Mouse (Mus musculus) hindbrain, embryonic 14.5 days (tissue): ENCODE measurements at regions not wholly inside any gene's neighbourhood (a gene's known extent, or its start where the extent isn't known, plus 50 kb on each side); places are given as distances from the start of the nearest gene placed in this dataset.

Experiments
- ATAC-seq: fragments of 200-750 bp; cut with Nextera tagmentation; 2 replicates; pipeline ENCODE4 v1.8.0; 2017; ENCODE audit warnings: moderate number of reproducible peaks, mild to moderate bottlenecking, moderate TSS enrichment, moderate library complexity; ENCODE audit not compliant: low FRiP score
- DNase-seq: peaks from one replicate; pipeline ENCODE4 v3.0.0-alpha.2; 2015; ENCODE audit warnings: low spot score
- H3K27ac ChIP-seq: fragments of 300-500 bp; sonication (generic); 2 replicates; pipeline ENCODE4 v1.5.1; 2014; ENCODE audit warnings: mild to moderate bottlenecking, moderate library complexity
- H3K27me3 ChIP-seq: fragments of 300-500 bp; sonication (generic); 2 replicates; pipeline ENCODE4 v1.6.1; 2014; ENCODE audit warnings: mild to moderate bottlenecking, low read length, mixed read lengths; ENCODE audit not compliant: control insufficient read depth, insufficient read depth
- H3K36me3 ChIP-seq: fragments of 300-500 bp; sonication (generic); replicated peaks from 2 replicates; pipeline ENCODE4 v1.6.1; 2014; ENCODE audit not compliant: control insufficient read depth, insufficient read depth
- H3K4me1 ChIP-seq: fragments of 300-500 bp; sonication (generic); replicated peaks from 2 replicates; pipeline ENCODE4 v1.6.1; 2014; ENCODE audit warnings: antibody characterized with exemption, low read length, mixed read lengths; ENCODE audit not compliant: control insufficient read depth, insufficient read depth
- H3K4me2 ChIP-seq: fragments of 300-500 bp; sonication (generic); replicated peaks from 2 replicates; pipeline ENCODE4 v1.6.1; 2014; ENCODE audit warnings: mild to moderate bottlenecking, moderate library complexity
- H3K4me3 ChIP-seq: fragments of 300-500 bp; sonication (generic); replicated peaks from 2 replicates; pipeline ENCODE4 v1.5.1; 2014; ENCODE audit warnings: mild to moderate bottlenecking, low read length
- H3K9ac ChIP-seq: fragments of 300-500 bp; sonication (generic); 2 replicates; pipeline ENCODE4 v1.6.1; 2014
- H3K9me3 ChIP-seq: fragments of 300-500 bp; sonication (generic); 2 replicates; pipeline ENCODE4 v1.6.1; 2016; ENCODE audit warnings: low read length; ENCODE audit not compliant: control insufficient read depth
- WGBS: fragments of 180-500 bp; shearing (Covaris S2); extraction: QIAGEN DNeasy Blood & Tissue Kit; methylation state at CpG from one replicate; pipeline ENCODE4 v1.1.7; 2014; 5-methylcytosine and 5-hydroxymethylcytosine counted together

DNA sequence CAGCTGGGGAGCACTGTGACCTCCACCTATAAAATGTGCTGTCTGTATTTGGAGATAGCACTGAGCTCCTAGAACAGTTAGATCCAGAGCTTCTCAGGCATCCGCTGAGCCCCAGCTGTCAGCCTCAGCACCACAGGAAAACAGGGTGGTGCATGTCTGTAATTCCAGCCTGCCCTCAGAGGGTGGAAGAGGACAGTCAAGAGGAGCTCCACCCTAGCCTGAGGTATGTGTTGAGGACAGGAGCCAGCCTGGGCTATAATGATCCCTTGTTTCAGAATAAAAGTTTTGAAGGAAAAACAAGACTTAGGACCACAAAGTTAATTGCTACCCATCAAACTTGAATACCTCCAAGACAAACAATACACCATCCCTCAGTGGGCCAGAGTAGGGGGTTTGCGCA is 139.8 kb upstream of the Gm765 start:
- 86% methylated on average over 2 of the region's 2 CpGs for WGBS
- DNase-seq (no peak), ATAC-seq (no peak)
- Histone ChIP-seq H3K9ac (no peak overlapping the region), H3K4me2 (no peak overlapping the region), H3K27me3 (no peaks in the 10 kb centered on the region), H3K4me1 (no peaks in the 10 kb centered on the region), H3K9me3 (no peaks in the 10 kb centered on the region), H3K27ac (no peak overlapping the region), H3K36me3 (no peaks in the 10 kb centered on the region), H3K4me3 (no peak overlapping the region)

DNA sequence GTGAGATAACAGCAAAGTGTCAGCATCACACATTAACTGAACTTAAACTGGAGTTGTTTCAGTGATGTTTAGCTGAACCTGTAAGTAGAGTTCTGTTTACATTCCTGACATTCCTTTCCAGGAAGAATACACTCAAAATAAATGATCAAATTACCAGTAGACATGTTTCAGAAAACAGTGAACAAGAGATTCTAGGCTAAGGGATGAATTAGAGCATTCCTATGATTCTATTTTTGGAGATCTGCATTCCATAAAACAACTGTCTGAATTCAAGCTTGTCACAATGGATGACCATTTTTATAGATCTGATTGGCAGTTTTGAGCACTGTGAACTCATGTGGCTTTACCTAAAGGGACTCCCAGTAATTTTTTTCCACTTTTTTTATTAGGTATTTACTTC is 125.0 kb upstream of the Gm765 start:
- Histone ChIP-seq H3K9ac (no peak overlapping the region), H3K4me1 (no peaks in the 10 kb centered on the region), H3K27me3 (no peaks in the 10 kb centered on the region), H3K9me3 (no peaks in the 10 kb centered on the region), H3K4me3 (no peak overlapping the region), H3K4me2 (no peak overlapping the region), H3K27ac (no peak overlapping the region), H3K36me3 (no peaks in the 10 kb centered on the region)
- DNase-seq (no peak), ATAC-seq (no peak)

DNA sequence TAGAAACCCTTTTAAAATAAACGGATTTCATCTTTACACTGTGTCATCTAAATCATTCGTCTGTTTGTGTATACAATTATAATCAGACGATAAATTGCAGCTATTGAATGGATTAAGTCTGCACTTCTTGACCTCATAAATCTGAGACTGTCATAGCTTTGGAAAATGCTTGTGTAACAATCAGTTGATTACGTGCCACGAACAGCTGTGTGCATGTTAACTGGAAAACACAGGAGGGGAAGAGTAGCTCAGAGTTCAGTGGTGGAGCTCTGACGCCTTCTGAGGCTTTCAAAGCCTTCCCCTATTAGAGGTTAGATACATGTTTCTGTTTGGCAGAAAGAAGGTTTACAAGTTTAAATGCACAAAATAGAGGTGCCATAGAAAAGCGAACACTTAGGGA is 109.7 kb upstream of the Gm765 start:
- DNase-seq, result peak; percentile 27
- Histone ChIP-seq H3K4me1 (no peaks in the 10 kb centered on the region), H3K4me3 (no peak overlapping the region), H3K9me3 (peaks cover 7% of the 10 kb centered on the region), H3K9ac (no peak overlapping the region), H3K27ac (no peak overlapping the region), H3K27me3 (no peaks in the 10 kb centered on the region), H3K36me3 (no peaks in the 10 kb centered on the region), H3K4me2 (no peak overlapping the region)
- WGBS, result 64% methylated on average over 7 of the region's 7 CpGs
- no peak for ATAC-seq

DNA sequence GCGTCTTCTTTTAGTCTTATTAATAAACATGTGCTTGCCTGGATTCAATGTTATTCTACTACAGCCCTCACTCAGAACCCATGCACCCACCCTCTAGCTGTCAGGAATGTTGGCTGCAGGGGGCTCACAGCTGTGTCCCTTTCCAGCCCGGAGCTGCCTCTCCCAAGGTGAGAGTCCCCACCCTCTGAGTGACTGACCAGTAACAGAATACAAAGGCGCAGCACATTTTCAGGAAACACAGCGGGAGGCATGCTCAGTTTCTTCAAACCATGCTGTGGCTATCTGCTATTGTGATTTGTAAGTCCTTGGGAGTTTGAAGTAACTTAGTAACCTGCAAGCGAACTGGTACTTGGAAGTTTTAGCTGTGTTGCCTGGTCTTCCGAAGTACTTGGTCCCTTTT is 93.1 kb upstream of the Gm765 start:
- Histone ChIP-seq H3K4me3 (no peak overlapping the region), H3K4me2 (peak overlapping the region; percentile 24), H3K27me3 (no peaks in the 10 kb centered on the region), H3K9me3 (no peaks in the 10 kb centered on the region), H3K9ac (no peak overlapping the region), H3K27ac (no peak overlapping the region), H3K4me1 (no peaks in the 10 kb centered on the region), H3K36me3 (no peaks in the 10 kb centered on the region)
- ATAC-seq (no peak), DNase-seq (no peak)
- WGBS, result 18% methylated on average over 6 of the region's 6 CpGs

DNA sequence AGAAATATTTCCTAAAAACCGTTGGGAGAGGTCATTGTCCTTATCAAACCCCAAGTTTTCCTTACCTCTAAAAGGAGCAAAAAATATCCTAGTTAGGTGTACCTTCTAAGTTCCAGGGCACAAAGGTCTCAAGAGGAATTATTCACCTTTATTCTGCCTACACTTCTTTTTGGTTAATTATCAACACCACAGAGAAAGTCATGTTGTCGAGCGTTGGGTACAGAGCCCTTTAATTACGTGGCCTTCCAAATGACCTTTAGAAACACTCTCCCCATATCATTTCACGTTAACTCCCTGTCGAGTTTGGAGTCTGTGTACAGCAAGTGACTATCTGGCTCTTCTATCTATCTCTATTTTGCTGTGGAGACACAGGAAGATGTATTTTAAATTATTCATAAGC is 90.7 kb upstream of the Gm765 start:
- no peaks in the 10 kb centered on the region for H3K27me3 ChIP-seq
- H3K4me3 ChIP-seq, result no peak overlapping the region
- DNase-seq (no peak), ATAC-seq (no peak)
- 41% methylated on average over 6 of the region's 6 CpGs for WGBS
- no peaks in the 10 kb centered on the region for H3K36me3 ChIP-seq
- no peaks in the 10 kb centered on the region for H3K4me1 ChIP-seq
- no peaks in the 10 kb centered on the region for H3K9me3 ChIP-seq
- H3K4me2 ChIP-seq, result no peak overlapping the region
- no peak overlapping the region for H3K27ac ChIP-seq
- no peak overlapping the region for H3K9ac ChIP-seq

DNA sequence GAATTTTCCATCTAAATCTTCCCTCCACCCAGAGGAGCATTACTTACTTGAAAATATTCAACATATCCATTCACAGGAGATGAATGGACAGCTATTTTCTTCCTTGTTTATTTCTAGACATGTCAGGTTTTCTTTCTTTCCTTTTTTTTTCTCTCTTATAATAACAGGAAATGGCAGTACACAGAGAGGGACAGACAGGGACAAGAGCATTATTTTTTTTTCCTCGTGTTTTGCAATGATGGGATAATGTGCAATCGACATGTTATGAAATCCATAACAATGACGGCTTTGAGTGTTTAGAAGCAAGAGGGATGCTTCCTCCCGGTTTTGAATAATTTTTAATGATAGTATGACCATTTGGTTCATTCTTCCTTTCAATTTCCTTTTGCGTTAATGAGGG is 86.6 kb upstream of the Gm765 start:
- DNase-seq, result no peak

DNA sequence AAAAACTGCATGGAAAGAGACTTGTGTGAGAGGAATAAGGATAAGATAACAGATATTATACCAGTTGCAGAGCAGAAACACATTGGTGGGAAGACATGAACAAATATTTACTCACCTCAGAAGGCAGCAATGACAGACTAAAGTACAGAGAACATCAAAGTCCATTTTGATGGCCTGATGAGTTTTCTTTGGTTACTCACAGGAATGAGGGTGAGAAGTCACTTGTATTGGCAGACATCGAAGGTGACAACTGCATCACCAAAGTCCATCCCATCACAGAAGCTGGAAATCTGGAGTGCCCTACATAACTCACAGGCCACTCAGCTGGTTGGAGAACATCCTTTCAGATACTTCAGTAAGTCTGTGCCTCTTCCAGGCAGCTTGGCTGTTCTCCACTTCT is 60.1 kb upstream of the Gm765 start:
- 90% methylated on average over 1 of the region's 1 CpGs for WGBS

More for the DNA sequence above, 86.6 kb upstream of the Gm765 start:
- Histone ChIP-seq H3K9ac (no peak overlapping the region), H3K4me1 (no peaks in the 10 kb centered on the region), H3K27ac (no peak overlapping the region), H3K27me3 (no peaks in the 10 kb centered on the region), H3K4me3 (no peak overlapping the region), H3K36me3 (no peaks in the 10 kb centered on the region), H3K4me2 (no peak overlapping the region), H3K9me3 (no peaks in the 10 kb centered on the region)
- WGBS, result 74% methylated on average over 5 of the region's 5 CpGs
- ATAC-seq, result no peak

DNA sequence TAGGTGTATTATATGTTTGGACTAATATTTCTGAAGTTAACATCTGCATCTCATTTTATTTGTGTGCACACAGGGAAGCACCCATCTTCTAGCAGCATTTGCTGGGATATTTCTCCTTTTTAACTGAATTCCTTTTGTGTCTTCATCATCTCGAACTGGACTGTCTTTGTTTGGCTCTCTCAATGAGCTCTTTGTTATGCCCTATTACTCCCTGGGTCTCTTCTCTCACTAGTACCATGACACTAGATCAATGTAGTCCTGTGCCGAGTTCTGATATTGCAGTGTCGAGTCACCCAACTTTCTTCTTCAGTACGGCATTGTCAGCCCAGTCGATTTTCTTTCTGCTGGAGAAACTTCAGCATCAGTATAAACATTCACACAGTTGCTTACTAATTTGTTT is 52.0 kb upstream of the Gm765 start:
- H3K4me1 ChIP-seq, result no peaks in the 10 kb centered on the region
- no peaks in the 10 kb centered on the region for H3K27me3 ChIP-seq
- no peak overlapping the region for H3K9ac ChIP-seq
- no peaks in the 10 kb centered on the region for H3K9me3 ChIP-seq
- WGBS, result 42% methylated on average over 5 of the region's 5 CpGs
- no peak overlapping the region for H3K27ac ChIP-seq
- no peak overlapping the region for H3K4me3 ChIP-seq
- DNase-seq, result no peak
- H3K4me2 ChIP-seq, result no peak overlapping the region
- ATAC-seq, result no peak
- H3K36me3 ChIP-seq, result no peaks in the 10 kb centered on the region

More for the DNA sequence above, 60.1 kb upstream of the Gm765 start:
- H3K4me1 ChIP-seq, result no peaks in the 10 kb centered on the region
- H3K9ac ChIP-seq, result no peak overlapping the region
- H3K4me2 ChIP-seq, result no peak overlapping the region
- no peaks in the 10 kb centered on the region for H3K36me3 ChIP-seq
- DNase-seq (no peak), ATAC-seq (no peak)
- no peak overlapping the region for H3K27ac ChIP-seq
- H3K27me3 ChIP-seq, result no peaks in the 10 kb centered on the region
- no peaks in the 10 kb centered on the region for H3K9me3 ChIP-seq
- H3K4me3 ChIP-seq, result no peak overlapping the region
